Mouse (Mus musculus) cerebellum, postnatal 4 days (tissue): ENCODE results near the gene Cldn11.
A peak's percentile ranks its signal among the peaks of the same experiment; 100 is the strongest.
"Not testable (repeated sequence)": the region's sequence is repeated elsewhere in the genome, so short reads cannot be mapped to it uniquely, and the experiment has no call there.

Source experiments
- DNase-seq, 2 experiments: peaks; one replicate each; pipeline ENCODE4 v3.0.0; 2022; ENCODE audit warnings: low spot score in 2 of 2, mixed read lengths in 1 of 2

The Cldn11 gene

DNA sequence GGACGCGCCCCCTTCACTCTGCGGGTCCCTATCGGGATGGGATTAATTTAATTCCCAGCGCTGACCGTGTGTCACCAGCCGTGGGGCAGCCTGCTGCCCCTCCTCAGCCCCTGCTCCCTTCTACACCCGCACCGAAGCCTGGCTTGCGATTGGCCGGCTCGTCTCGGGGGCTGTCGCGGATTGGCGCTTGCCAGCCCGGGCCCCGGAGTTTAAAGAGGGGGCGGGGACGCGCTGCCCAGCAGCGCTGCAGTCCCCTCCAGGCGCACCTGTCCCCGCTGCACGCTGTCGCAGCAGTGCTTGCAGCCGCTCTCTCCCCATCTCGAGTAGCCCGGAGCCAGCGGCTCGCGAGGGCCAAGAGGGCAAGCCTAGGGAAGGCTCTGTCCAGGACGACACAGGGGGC, at the start of gene Cldn11:
Cldn11 (plus strand) TSS at position 215 of the 400 bp plus-strand sequence.
- DNase-seq, result peak in 1 of 2 experiments; percentile 51

DNA sequence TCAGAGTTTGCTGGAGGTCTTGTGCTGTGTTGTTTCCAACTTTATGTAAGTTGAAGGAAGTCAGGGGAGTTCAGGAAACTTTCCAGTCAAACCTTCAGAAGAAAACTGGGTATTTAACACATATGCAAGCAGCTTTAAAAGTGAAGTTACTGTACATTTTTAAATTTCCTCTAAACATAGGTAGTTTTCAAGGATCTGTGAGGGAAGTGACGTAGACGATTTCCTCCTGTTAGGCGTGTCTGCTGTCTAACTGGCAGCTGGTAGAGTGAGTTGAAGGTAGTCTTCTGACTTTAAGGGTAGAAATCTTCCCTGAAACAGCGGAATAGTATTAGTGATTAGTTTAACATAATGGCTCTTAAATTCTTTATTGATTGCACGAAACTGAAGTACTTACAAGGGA, 49.7 kb upstream of the Cldn11 start:
- no peak for DNase-seq

DNA sequence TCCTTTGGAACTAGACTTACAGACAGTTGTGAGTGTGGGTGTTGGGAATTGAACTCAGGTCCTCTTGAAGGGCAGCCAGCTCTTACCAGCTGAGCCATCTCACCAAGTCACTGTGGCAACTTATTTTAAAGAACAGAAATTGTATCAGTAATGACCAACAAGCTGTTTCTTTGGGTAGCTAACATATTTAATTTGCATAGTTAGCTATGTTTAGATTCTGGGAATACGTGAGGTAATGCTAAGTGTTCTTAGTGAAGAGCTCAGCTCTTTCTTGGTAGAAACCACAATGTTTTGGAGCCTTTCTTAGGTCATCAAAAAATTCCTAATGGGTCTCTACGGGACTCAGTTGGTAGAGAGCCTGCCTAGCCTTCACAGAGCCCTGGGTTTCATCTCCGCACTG, 48.9 kb upstream of the Cldn11 start:
- DNase-seq, result no peak

DNA sequence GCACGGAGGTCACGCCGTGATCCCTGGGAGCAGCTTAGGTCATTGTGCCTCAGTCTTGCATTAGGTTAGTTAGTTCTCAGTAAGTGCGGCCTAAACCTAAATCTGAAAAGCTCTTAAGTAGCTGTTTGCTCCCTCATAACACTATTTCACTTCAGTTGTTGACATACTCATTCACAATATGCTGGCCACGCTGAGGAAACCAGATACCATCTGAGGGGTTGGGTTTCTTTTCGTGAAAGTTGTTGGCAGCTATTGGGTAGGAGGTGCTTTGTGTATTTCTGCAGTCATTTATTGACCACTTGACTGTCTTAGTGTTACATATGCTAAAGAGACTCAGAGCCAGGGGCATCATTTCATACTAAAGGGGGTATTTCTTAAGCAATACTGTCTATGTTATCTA, 44.8 kb upstream of the Cldn11 start:
- no peak for DNase-seq

DNA sequence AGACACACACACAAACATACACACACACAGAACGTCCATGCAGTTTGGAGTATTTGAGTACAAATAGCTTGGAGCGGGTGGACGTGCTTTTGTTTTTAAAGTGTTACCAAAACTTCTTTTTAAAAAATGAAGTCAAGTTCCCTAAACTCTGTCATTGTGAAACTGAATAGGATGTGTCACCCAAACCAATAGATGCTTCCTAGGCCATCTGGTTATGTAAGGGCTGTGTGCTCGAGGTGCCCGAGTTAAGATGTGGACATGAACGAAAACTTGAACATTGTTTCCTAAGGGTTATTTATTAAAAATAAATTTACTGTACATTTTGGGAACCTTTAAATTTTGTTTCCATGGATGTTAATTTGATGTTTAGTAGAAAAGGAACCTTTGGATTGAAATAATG, 43.1 kb upstream of the Cldn11 start:
- no peak for DNase-seq

DNA sequence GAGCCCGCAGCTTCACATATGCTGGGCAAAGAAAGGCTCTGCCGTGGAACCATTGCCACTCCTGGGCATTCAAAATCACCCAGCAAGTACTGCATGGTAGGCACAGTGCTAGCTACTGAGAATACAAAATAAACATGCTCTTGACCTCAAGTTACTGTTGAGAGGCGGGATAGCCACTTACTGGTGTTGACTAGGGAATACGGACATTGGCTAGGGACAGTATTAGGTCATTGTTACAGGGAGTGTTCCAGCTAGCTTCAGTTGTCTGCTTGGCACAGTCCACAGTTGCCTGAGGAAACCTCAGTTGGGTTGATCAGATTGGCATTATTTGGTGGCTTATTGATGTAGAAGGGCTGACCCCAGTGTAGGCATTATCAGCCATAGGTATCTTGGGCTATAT, 42.0 kb upstream of the Cldn11 start:
- DNase-seq, result no peak

DNA sequence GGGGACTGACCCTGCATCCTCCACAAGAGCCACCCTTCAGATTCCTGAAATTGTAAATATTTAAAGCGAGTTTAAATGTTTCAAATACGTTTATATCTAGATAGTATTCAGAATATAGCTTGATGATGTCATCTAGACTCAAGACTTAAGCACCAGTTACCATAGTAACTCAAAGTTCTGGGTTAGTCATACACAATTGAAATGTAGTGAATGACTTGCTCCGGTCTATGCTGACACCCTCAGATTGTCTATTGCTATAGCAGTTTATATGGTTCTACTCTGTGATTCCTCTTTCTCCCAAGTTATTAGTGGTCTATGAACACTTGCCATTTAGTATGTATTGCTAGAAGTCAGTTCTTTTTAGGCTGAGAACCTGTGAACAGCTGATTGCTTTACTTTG, 40.6 kb upstream of the Cldn11 start:
- DNase-seq, result no peak

DNA sequence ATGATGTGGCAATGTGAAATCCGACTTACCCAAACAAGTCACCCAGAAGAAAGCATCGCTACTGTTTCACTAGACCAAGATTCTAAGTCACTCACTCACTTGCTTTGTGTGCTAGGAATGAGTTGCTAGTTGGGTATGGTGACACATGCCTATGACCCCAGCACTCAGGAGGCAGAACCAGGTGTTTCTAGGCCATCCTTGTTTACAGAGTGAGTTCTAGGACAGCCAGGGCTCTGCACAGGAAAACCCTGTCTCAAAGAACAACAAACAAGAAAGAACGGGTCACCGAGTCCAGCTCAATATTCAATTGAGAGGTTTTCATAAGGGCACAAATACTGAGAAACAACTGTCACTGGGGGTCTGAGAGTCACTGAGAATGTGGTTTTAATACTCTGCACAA, 26.6 kb upstream of the Cldn11 start:
- DNase-seq, result no peak

DNA sequence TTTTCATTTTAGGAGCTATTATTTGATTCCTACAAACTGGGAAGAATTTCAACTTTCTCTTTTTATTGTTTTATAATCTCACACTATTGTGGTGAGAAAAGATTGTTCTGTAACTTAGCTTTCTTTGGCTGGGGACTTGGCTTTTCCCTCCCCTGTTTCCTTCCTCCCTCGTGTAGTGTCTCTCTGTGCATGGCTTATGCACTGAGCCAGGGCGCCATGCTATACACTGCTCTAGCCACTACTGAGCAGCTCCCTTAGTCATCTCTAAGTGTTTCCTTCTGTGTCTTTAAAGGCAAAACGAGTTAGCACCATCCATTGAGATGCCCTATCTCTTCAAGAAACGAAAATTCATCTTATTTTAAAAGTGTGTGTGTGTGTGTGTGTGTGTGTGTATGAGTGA, 23.4 kb upstream of the Cldn11 start:
- DNase-seq, result no peak

DNA sequence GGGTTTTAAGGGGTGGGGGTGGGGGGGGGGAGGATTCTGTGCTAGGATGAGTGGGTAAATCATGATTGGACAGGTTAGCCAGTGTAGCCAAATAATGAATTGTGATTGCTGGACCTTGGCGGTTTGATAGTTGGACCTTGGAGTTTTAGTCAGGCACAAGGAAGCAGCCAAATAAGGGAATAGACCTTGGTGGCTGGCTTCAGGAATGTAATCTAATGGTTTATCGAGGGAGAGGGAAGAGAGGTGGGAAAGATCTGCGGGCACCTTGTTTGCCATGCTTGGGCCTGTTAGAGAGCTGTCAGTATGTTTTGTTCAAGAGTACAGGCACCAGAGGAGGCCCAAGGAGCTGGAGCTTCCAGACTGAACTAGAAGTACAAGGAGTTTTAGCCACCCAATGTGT, 22.9 kb upstream of the Cldn11 start:
- no peak for DNase-seq

DNA sequence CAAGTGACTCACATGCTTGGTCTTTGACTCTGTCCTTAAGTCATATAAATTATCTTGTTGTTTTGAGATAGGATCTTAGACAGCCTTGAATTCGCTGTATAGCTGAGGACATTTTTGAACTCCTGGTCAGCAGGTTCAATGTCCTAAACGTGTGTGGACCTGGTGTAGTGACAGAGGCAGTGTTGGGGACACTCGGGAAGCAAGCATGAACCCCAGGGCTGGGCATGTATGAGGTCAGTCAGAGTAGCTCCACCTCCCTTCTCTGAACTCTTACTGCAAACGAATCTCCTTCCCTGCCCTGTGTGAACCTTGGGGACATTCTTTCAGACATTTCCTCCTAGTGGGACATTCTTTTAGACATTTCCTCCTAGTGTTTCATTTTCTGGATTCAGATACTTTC, 20.0 kb upstream of the Cldn11 start:
- DNase-seq, result no peak

DNA sequence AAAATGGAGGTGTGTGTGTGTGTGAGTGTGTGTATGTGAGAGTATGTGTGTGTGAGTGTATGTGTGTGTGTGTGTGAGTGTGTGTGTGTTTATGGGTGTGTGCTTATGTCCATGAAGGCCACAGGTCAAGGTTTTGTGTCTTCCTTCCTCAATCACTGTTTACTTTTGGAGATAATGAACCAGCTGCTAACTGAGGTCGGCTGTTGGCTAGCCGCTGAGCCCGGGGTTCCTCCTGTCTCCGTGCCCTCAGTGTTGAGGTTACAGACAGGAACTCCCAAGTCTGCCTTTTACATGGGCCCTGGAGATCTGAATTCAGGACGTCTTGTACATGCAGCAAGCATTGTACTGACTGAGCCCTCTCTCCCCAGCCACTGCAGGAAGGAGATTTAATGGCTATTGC, 16.1 kb upstream of the Cldn11 start:
- no peak for DNase-seq

DNA sequence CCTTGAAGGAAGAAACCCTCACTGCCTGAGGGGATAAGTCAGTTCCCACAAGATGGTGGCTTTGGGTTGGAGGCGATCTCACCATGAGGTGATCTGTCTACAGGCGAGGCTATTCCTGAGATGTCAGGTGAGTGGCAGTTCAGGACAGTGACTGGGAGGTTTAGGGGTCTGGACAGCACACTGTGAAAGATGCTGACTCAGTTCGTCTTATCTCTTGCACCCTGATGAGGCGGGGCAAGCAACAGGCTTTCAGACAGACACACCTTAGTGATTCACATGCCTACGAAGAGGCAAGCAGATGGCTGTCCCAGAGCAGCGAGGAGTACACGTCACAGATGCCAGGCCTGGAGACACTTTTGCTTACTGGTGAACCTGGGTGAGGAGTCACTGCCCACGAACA, 15.5 kb upstream of the Cldn11 start:
- DNase-seq, result no peak

DNA sequence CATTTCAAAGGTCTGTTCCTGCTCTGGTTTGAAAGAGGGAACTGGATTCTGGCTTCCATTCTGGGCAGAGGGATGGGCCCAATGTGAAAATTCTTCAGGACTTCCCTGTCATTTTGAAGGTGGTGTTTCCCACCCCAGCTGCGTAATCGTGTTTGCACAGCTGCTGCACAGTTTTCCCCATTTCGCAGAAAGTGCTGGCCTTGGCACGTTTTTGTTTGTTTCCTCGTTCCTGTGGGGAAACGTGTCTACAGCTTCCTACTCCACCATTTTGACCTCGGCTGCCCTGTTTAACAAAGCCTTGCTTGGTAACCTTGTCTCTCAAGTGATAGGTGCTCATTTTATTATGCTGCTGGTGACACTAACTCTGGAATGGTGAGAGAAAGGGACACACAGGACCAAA, 15.0 kb upstream of the Cldn11 start:
- no peak for DNase-seq

DNA sequence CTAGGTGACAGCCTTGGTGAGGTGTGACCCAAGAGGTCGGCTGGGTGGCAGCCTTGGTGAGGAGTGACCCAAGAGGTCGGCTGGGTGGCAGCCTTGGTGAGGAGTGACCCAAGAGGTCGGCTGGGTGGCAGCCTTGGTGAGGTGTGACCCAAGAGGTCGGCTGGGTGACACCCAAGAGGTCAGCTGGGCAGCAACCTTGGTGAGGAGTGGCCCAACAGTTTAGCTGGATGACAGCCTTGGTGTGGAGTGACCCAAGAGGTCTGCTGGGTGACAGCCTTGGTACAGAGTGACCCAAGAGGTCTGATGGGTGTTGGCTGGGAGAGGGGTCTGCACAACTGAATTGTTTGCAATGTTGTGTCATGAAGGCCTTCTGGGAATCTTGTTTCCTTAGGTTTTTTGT, 13.1 kb upstream of the Cldn11 start:
- DNase-seq, result not testable (repeated sequence)

DNA sequence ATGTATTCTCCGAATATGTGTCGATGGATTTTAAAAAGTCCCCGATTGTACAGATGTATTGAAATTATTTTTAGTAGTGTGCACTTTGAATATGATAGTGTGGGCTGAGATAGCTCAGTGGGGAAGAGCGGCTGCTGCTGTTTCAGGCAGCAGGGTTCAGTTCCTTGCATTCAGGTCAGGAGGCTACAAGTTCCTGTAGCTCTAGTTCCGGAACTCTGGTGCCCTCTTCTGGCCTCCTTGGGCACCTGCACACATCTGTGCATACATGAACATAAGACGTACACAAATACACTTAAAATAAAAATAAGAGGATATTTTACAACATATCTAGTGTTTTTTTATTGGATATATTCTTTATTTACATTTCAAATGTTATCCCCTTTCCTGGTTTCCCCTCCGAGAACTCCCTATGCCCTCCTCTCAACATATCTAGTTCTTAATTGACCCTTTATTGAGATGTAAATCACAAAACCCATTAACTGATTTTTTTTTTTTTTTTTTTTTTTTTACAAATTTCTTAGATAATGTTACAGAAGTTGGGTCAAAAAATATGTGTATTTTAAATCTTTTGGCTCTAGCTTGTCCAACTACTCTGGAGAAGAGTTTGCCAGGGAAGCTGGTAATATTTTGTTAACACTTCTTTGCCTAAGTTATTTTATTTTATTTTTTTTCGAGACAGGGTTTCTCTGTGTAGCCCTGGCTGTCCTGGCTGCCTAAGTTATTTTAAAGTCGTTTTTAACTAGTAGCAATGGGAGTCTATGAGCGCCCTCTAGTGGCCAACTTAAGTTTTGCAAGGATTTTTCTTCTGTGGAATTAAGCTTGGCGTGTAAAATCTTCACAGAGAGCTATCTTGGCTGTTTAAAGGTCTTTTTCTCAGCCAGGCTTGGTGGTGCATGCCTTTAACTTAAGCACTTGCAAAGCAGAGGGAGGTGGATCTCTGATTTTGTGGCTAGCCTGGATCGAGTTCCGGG, 11.0 kb upstream of the Cldn11 start:
- DNase-seq, result peak; percentile 40 to 79

DNA sequence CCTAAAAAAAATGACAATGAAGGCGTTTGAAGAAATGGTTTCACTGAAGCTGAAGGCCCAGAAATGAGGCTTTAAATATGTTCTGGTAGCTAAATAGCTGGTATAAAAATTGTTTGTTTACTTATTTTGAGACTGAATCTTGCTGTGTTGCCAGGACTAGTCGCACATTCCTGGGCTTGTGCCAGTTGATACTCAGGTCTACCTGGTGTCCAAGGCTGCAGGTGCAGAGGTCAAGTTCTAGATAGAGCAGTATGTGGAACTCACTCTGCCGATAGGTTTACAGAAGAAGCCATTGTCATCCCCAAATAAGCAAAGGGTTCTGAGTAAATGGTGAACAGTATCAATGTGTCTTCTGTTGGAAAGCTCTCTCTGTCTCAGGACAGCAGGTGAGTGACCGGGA, 8.1 kb upstream of the Cldn11 start:
- DNase-seq, result no peak

DNA sequence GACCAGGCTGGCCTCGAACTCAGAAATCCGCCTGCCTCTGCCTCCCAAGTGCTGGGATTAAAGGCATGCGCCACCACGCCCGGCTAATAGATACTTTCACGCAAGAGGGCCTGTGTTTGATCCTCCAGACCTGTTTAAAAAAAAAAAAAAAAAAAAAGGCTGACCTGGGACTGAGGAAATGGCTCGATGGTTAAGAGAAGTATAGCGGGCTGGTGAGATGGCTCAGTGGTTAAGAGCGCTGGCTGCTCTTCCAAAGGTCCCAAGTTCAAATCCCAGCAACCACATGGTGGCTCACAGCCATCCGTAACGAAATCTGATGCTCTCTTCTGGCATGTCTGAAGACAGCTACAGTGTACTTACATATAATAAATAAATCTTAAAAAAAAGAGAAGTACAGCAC, 4.5 kb upstream of the Cldn11 start:
- DNase-seq, result not testable (repeated sequence)

DNA sequence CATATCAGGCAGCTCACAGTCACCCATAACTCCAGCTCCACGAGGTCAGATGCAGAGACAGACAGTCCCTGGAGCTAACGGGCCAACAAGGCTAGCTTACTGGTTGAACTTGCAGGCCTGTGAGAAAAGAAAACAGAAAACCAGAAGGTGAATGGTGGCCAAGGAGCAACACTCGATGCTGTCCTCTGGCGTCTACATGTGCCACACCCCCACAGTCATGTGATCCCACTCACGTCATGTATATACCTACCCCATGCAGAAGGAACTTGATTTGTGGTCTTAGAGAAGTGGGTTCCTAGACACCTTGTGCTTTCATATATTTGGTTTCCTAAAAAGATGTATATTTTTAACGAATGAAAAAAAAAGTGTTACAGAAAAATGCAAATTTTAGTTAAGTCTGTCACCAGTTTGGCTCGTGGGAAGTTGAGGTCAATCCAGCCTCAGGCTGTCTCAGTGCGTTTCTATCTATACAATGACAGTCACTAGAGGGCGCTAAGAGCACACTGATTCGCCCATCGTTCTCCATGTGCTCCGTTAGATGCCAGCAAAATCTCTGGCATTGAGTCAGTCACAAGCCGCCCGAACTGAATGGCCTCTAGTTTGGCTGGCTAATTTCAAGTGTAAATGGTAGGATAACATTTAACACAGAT, 4.0 kb upstream of the Cldn11 start:
- peak in 1 of 2 experiments; percentile 79 for DNase-seq

DNA sequence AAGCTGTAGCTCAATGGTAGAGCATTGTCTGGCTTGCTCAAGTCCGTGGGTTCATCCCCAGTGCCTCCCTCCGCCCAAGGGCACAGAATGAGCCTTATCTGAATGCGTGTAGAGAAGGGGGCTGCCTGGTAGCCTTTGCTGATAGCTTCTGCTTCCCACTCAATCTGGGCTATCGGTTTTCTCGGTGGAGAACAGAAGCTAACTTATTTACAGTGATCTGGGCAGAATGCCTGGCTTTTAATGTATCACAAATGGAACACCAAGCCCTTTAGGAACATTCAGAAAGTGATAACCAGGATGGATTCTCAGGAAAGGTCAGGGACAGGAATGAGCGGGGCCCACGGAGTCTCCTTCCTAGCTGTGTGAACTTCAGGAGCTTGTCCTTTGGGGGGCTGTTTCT, 1.1 kb upstream of the Cldn11 start:
- no peak for DNase-seq

DNA sequence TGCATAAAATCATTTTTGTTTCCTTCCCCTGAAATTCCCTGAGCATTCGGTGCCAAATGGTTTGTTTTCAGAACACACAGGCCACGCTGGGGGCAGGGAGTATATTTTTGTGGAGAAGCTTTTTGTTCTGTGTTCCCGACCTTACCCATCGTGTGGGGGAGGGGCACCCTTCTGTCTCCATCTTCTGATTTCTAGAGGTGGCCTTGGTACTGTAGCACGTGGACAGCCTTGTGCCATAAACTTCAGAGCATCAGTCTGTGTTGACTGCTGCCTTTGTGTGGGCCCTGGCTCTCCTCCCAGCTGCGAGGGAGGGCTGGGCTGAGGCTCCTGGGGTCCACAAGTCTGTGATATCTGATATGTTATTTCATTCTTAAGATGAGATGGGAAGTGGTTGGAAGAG, 2.4 kb downstream of the Cldn11 start:
- DNase-seq, result no peak

DNA sequence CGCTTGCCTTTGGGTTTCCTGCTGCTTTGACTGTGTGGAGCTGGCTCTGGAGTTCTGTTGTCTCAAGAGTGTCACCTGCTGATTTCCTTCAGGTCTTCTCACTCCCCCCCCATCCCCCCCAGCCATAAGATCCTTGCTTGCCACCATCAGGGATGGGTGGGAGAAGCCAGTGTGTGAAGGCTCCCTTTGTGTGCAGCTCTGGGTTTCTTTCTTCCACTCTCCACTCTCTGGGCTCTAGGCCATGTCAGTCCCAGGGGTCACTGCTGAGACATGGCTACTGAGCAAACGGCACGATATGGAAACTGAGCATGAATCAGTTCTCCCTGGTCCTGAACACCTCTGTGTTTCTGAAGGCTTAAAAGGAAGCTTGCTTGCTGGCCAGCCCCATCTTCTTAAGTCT, 6.4 kb downstream of the Cldn11 start:
- no peak for DNase-seq

DNA sequence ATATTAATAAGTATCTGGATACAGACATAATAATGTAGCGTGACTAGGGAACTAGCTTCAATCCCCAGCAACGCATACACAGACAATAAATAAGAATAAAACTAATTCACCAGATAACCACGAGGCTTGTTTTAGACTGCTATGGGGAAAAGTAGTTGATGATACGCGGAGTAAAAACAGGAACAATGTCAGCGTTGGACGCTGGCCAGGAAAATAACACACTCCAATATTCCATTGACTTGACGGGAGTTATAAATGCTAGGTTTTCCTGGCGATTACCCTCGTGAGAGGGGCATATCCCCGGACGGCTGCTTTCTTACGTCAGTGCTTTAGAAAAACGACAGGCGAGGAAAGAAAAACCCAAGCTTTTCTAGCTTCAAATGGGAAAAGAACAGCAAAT, 8.1 kb downstream of the Cldn11 start:
- DNase-seq, result no peak
